Mouse (Mus musculus) midbrain, embryonic 11.5 days (tissue): ENCODE measurements around the gene Gm26657. TPM values are rescaled to one million over a fixed set of nuclear protein-coding genes. Genes with fewer than 3 reads are reported as not detected.

Source experiments
- ATAC-seq: fragments of 200-750 bp; cut with Nextera tagmentation; 2 replicates; pipeline ENCODE4 v1.8.0; 2017; ENCODE audit warnings: moderate TSS enrichment, moderate library complexity; ENCODE audit not compliant: low FRiP score
- DNase-seq: peaks from one replicate; pipeline ENCODE4 v3.0.0; 2015; ENCODE audit warnings: low spot score; ENCODE audit errors: missing footprints
- H3K27ac ChIP-seq: fragments of 300-500 bp; sonication (generic); 2 replicates; pipeline ENCODE4 v1.5.1; 2014; ENCODE audit warnings: low read depth, low read length
- H3K27me3 ChIP-seq: fragments of 300-500 bp; sonication (generic); 2 replicates; pipeline ENCODE4 v1.6.1; 2014; ENCODE audit warnings: mild to moderate bottlenecking, low read length, moderate library complexity, mixed read lengths; ENCODE audit not compliant: control insufficient read depth, insufficient read depth
- H3K36me3 ChIP-seq: fragments of 300-500 bp; sonication (generic); 2 replicates; pipeline ENCODE4 v1.6.1; 2014; ENCODE audit warnings: mild to moderate bottlenecking, low read length, moderate library complexity, mixed read lengths; ENCODE audit not compliant: control insufficient read depth, insufficient read depth
- H3K4me1 ChIP-seq: fragments of 300-500 bp; sonication (generic); 2 replicates; pipeline ENCODE4 v1.6.1; 2014; ENCODE audit warnings: low read length; ENCODE audit not compliant: control insufficient read depth, insufficient read depth
- H3K4me2 ChIP-seq: fragments of 300-500 bp; sonication (generic); 2 replicates; pipeline ENCODE4 v1.6.1; 2014; ENCODE audit warnings: mild to moderate bottlenecking, moderate library complexity
- H3K4me3 ChIP-seq: fragments of 300-500 bp; sonication (generic); 2 replicates; pipeline ENCODE4 v1.5.1; 2014; ENCODE audit warnings: low read depth, low read length
- H3K9ac ChIP-seq: fragments of 300-500 bp; sonication (generic); 2 replicates; pipeline ENCODE4 v1.6.1; 2014; ENCODE audit warnings: low read length
- H3K9me3 ChIP-seq: fragments of 300-500 bp; sonication (generic); 2 replicates; pipeline ENCODE4 v1.6.1; 2016; ENCODE audit warnings: low read length; ENCODE audit not compliant: control insufficient read depth
- WGBS: fragments of 180-500 bp; shearing (Covaris S2); extraction: QIAGEN DNeasy Blood & Tissue Kit; methylation state at CpG from one replicate; pipeline ENCODE4 v1.1.7; 2014; 5-methylcytosine and 5-hydroxymethylcytosine counted together
- polyA plus RNA-seq: library from polyadenylated mRNA; unstranded; fragments of >200 nt; fragmentation: Nextera tagmentation; extraction: Ambion mirVana; gene quantifications from 2 replicates; pipeline ENCODE4 v1.2.1, GENCODE M21; 2014

The Gm26657 gene
- polyA plus RNA-seq, 1 experiment from 2014 or later, result 0.14 TPM

DNA sequence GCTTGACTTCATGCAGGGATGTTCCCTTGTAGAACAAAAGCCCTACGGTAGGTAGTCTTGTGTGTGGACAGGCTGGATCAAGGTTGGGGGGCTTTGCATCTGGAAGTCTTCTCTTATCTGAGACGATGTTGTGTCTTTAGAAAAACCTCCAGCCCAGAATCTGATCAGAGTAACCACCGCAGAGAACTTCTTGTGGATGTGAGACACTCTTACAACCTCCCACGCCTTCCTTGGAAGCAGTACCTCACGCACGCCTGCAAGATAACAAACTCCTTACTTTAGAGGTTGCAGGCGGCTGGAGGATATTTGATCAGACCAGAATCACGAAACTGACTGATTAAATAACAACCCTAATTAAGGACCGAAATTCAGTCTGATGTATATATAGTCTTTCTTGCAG lies 19.5 kb upstream of the Gm26657 start:
- Histone ChIP-seq H3K27me3 (no peaks in the 10 kb centered on the region), H3K27ac (no peak overlapping the region), H3K4me1 (no peaks in the 10 kb centered on the region), H3K9me3 (no peaks in the 10 kb centered on the region), H3K4me3 (no peak overlapping the region), H3K4me2 (no peak overlapping the region), H3K36me3 (no peaks in the 10 kb centered on the region), H3K9ac (no peak overlapping the region)
- ATAC-seq (no peak), DNase-seq (no peak)
- 92% methylated on average over 9 of the region's 9 CpGs for WGBS

- no peak overlapping the region for H3K9ac ChIP-seq
- H3K4me3 ChIP-seq, result no peak overlapping the region
- ATAC-seq, result no peak
- peak; percentile 84 for DNase-seq
- no peaks in the 10 kb centered on the region for H3K27me3 ChIP-seq
- H3K36me3 ChIP-seq, result no peaks in the 10 kb centered on the region
- no peak overlapping the region for H3K4me2 ChIP-seq
- WGBS, result 28% methylated on average over 3 of the region's 3 CpGs
- no peak overlapping the region for H3K27ac ChIP-seq
- no peaks in the 10 kb centered on the region for H3K4me1 ChIP-seq
- H3K9me3 ChIP-seq, result no peaks in the 10 kb centered on the region
Observed at GRCm38 (mm10) chr4:56721469-56721868, 18.4 kb upstream of the Gm26657 start.

DNA sequence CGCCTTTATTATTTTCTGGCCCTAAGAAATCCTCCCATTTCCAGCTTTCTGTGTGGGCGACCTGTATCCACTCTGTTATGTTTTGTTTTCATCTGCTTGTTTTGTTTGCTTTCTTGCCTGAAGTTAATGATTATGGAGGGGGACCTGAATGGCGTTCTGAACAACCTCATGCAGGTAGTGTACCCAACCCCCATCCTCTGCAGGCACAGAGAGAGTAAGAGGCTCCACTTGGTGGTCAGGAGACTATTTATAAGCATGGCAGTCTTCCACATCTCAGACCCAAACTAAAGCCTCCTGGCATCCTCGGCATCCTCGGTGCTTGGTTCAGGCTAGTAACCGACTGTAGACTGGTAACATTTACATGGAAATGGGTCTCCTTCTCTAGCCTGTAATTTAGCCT lies 17.5 kb upstream of the Gm26657 start:
- Histone ChIP-seq H3K4me3 (no peak overlapping the region), H3K27ac (no peak overlapping the region), H3K36me3 (no peaks in the 10 kb centered on the region), H3K9ac (no peak overlapping the region), H3K4me1 (no peaks in the 10 kb centered on the region), H3K4me2 (no peak overlapping the region), H3K27me3 (no peaks in the 10 kb centered on the region), H3K9me3 (no peaks in the 10 kb centered on the region)
- no peak for ATAC-seq
- WGBS, result 76% methylated on average over 6 of the region's 6 CpGs
- no peak for DNase-seq

- ATAC-seq, result no peak
- Histone ChIP-seq H3K9ac (no peak overlapping the region), H3K9me3 (no peaks in the 10 kb centered on the region), H3K4me2 (no peak overlapping the region), H3K36me3 (no peaks in the 10 kb centered on the region), H3K27ac (no peak overlapping the region), H3K4me1 (no peaks in the 10 kb centered on the region), H3K4me3 (no peak overlapping the region), H3K27me3 (no peaks in the 10 kb centered on the region)
- DNase-seq, result no peak
- 90% methylated on average over 6 of the region's 6 CpGs for WGBS
Observed at GRCm38 (mm10) chr4:56723237-56723636, 16.6 kb upstream of the Gm26657 start.

DNA sequence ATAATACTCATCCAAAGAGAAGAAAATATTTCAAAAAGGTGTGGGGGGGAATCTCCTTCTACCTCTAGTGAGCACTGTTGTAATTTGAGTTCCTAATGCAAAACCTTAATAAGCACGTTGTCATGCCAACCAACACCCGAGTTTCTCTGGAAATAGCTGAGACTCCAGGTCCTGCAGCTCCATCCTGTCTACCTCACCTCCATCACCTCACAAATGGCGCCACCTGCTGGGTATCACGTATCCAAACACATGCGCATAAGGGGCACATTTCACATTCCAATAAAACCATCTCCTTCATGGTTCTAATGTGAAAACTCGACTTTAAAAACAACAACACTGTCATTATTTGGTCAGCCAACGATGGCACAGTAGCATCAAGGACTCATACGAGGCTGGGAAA lies 14.0 kb upstream of the Gm26657 start:
- ATAC-seq, result no peak
- no peak overlapping the region for H3K27ac ChIP-seq
- H3K9ac ChIP-seq, result no peak overlapping the region
- 57% methylated on average over 8 of the region's 8 CpGs for WGBS
- no peak overlapping the region for H3K4me2 ChIP-seq
- no peak for DNase-seq
- H3K4me1 ChIP-seq, result no peaks in the 10 kb centered on the region
- H3K36me3 ChIP-seq, result no peaks in the 10 kb centered on the region
- no peak overlapping the region for H3K4me3 ChIP-seq
- H3K27me3 ChIP-seq, result no peaks in the 10 kb centered on the region
- no peaks in the 10 kb centered on the region for H3K9me3 ChIP-seq

GRCm38 (mm10) chr4:56740611-56741010 lies 741 bp downstream of the Gm26657 start:
- no peak overlapping the region for H3K27ac ChIP-seq
- H3K36me3 ChIP-seq, result no peaks in the 10 kb centered on the region
- no peak overlapping the region for H3K4me3 ChIP-seq
- no peaks in the 10 kb centered on the region for H3K4me1 ChIP-seq
- DNase-seq (no peak), ATAC-seq (no peak)
- H3K4me2 ChIP-seq, result no peak overlapping the region
- no peaks in the 10 kb centered on the region for H3K27me3 ChIP-seq
- 96% methylated on average over 20 of the region's 20 CpGs for WGBS
- no peaks in the 10 kb centered on the region for H3K9me3 ChIP-seq
- H3K9ac ChIP-seq, result no peak overlapping the region

GRCm38 (mm10) chr4:56741041-56741493 lies 1.2 kb downstream of the Gm26657 start, which contains the start of gene Actl7b:
Gene Actl7b, minus strand, starts transcription at chr4:56741443.
- ATAC-seq, result no peak
- H3K4me1 ChIP-seq, result no peaks in the 10 kb centered on the region
- 93% methylated on average over 13 of the region's 13 CpGs for WGBS

GRCm38 (mm10) chr4:56742698-56743097 lies 2.8 kb downstream of the Gm26657 start:
- H3K4me3 ChIP-seq, result no peak overlapping the region
- no peak for DNase-seq
- no peak overlapping the region for H3K9ac ChIP-seq
- no peaks in the 10 kb centered on the region; the same call in 1 of the 2 replicates for H3K36me3 ChIP-seq
- H3K27ac ChIP-seq, result no peak overlapping the region
- H3K9me3 ChIP-seq, result no peaks in the 10 kb centered on the region
- 95% methylated on average over 4 of the region's 4 CpGs for WGBS
- H3K4me1 ChIP-seq, result no peaks in the 10 kb centered on the region
- H3K27me3 ChIP-seq, result no peaks in the 10 kb centered on the region
- no peak overlapping the region for H3K4me2 ChIP-seq
- ATAC-seq, result no peak

More at GRCm38 (mm10) chr4:56741041-56741493, 1.2 kb downstream of the Gm26657 start, which contains the start of gene Actl7b:
- no peaks in the 10 kb centered on the region for H3K36me3 ChIP-seq
- no peak for DNase-seq
- no peaks in the 10 kb centered on the region for H3K9me3 ChIP-seq
- no peak within 1 kb of the TSS for H3K4me2 ChIP-seq
- no peaks in the 10 kb centered on the region for H3K27me3 ChIP-seq
- H3K27ac ChIP-seq, result no peak within 1 kb of the TSS
- H3K4me3 ChIP-seq, result no peak within 1 kb of the TSS
- no peak within 1 kb of the TSS for H3K9ac ChIP-seq

GRCm38 (mm10) chr4:56743363-56744195 lies 3.7 kb downstream of the Gm26657 start, which contains the start of gene Actl7a:
Gene Actl7a, plus strand, starts transcription at chr4:56743413.
- Histone ChIP-seq H3K9me3 (no peaks in the 10 kb centered on the region), H3K4me3 (no peak within 1 kb of the TSS), H3K27ac (no peak within 1 kb of the TSS), H3K36me3 (peaks cover under 1% of the 10 kb centered on the region; the same call in 1 of the 2 replicates), H3K4me1 (no peaks in the 10 kb centered on the region), H3K9ac (no peak within 1 kb of the TSS), H3K27me3 (no peaks in the 10 kb centered on the region), H3K4me2 (no peak within 1 kb of the TSS)
- ATAC-seq, result no peak
- no peak for DNase-seq
- 96% methylated on average over 21 of the region's 21 CpGs for WGBS
